Comparison of ENCODE assay signal across 28 mouse cellular contexts in the genomic region with DNA sequence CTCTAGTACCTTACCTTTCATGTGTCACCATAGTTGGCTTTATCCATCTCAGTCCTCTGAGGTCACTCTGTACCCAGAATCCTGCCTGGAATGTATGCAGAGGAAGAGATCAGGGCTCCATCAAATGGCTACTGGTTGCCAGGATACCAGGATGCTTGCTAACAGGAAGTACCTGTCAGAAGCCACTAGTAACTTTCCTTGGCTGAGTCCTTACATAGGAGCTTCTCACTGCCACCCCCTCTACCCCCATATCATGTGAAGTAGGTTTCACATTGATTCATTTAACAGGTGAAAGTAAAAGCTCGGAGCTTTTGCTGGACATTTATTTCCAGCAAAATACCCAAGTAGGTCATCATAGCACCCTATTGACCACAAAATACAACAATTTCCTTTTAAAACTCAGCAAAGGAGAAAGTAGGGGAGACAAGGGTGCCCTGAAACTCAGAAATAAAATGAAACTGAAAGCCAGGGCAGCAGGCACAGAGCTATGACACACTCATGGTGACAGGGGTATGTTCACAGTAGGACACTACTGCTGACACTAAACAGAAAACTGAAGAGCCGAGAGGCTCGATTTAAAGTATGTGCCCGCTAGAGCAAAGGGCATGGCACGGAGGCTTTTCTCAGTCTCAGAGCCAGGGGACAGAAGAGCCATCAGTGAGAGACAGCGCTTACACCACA.
DNase-seq lines count a peak whose midpoint lies in the region; ATAC-seq and TF ChIP-seq lines count a peak whose summit lies in the region.
"Had no signal": no experiment of that assay in that cellular context is flagged by ENCODE, and none has a peak within 500 bp of the region (broad histone marks: within the 10 kb centered on the region; RNA-seq: fewer than 3 reads in every experiment).

No protein-coding gene starts in this region.

- H3K4me3 ChIP-seq in cortical plate, adult 2 months (ENCODE audit: insufficient read depth, low read length): no peak overlapping the region
- no peak overlapping the region for H3K4me3 ChIP-seq in macrophage (ENCODE audit: inconsistent target)
- H3K4me3 ChIP-seq: embryonic facial prominence, embryonic 12.5 days; forebrain, embryonic 10.5 days; heart, embryonic 10.5 days; heart, embryonic 15.5 days; hindbrain, embryonic 15.5 days; intestine, embryonic 15.5 days; liver, embryonic 12.5 days; midbrain, embryonic 13.5 days had no signal

- H3K79me2 ChIP-seq in macrophage (ENCODE audit: inconsistent target): no peaks in the 10 kb centered on the region

- WGBS in macrophage (ENCODE audit: missing documents): 78% methylated on average over 6 of the region's 6 CpGs

- TF ChIP-seq POLR2A in cortical plate, adult 2 months (IDR thresholded peaks at IDR 0.05; ENCODE audit: extremely low read depth, insufficient read depth, low read length): no peak

- H3K36me3 ChIP-seq in macrophage (ENCODE audit: inconsistent target): no peaks in the 10 kb centered on the region
- H3K36me3 ChIP-seq: heart, embryonic 10.5 days; heart, embryonic 15.5 days; hindbrain, embryonic 15.5 days; intestine, embryonic 15.5 days; liver, embryonic 12.5 days; midbrain, embryonic 13.5 days had no signal

- ATAC-seq in CD4-positive, CD25-positive, alpha-beta regulatory T cell, adult 4 months: peak; percentile 65
- no peak for ATAC-seq in frontal cortex, adult (ENCODE audit: low TSS enrichment)
- ATAC-seq: forebrain, postnatal 0 days; intestine, embryonic 15.5 days; liver, embryonic 12.5 days; liver, postnatal 0 days; midbrain, embryonic 13.5 days had no signal

- DNase-seq in CD4-positive helper T cell, adult 2 months (ENCODE audit: low read depth, low spot score): peak; percentile 11
- no peak for DNase-seq in urinary bladder, postnatal 10 days (ENCODE audit: low spot score)
- no peak for DNase-seq in lung, postnatal 14 days
- DNase-seq: adrenal gland, adult 2 months; adrenal gland, postnatal 36 days; cerebellum, adult 8-10 months; cerebellum, postnatal 25 days; embryo, embryonic 11 days; forebrain, postnatal 0 days; gastrocnemius, postnatal 14 days; heart, adult 11 months; heart, postnatal 36 days; kidney, adult 2 months; layer of hippocampus, postnatal 36 days; liver, postnatal 0 days; lung, postnatal 4 days had no signal

- 0 out of 2 replicates have a peak overlapping the region, but pooled peaks have one; percentile 49 for H3K27ac ChIP-seq in cortical plate, adult 2 months (ENCODE audit: insufficient read depth, low read length)
- H3K27ac ChIP-seq in macrophage: peak overlapping the region; percentile 86
- H3K27ac ChIP-seq: embryonic facial prominence, embryonic 12.5 days; forebrain, embryonic 10.5 days; heart, embryonic 10.5 days; heart, embryonic 15.5 days; hindbrain, embryonic 15.5 days; intestine, embryonic 15.5 days; liver, embryonic 12.5 days; midbrain, embryonic 13.5 days had no signal

- TF ChIP-seq CTCF in cortical plate, adult 2 months (IDR thresholded peaks at IDR 0.05; ENCODE audit: extremely low read depth, insufficient read depth, low read length): no peak

- peaks cover 4% of the 10 kb centered on the region for H3K4me1 ChIP-seq in cortical plate, adult 2 months (ENCODE audit: control insufficient read depth, insufficient read depth, low read length)
